Mouse (Mus musculus) retina, postnatal 1 day (tissue): ENCODE results near the gene Csnk2a2.

Source experiments
- DNase-seq: peaks from one replicate; pipeline ENCODE4 v3.0.0-alpha.2; 2012

Csnk2a2 gene

GRCm38 (mm10) chr8:95470008-95470407, 19.8 kb downstream of the Csnk2a2 start:
- DNase-seq: no peak

- DNase-seq: no peak
Observed at GRCm38 (mm10) chr8:95468995-95469394, 20.8 kb downstream of the Csnk2a2 start.

GRCm38 (mm10) chr8:95466543-95466942, 23.3 kb downstream of the Csnk2a2 start:
- DNase-seq: no peak

- DNase-seq: peak; percentile 21
Observed at GRCm38 (mm10) chr8:95452518-95452917, 37.3 kb downstream of the Csnk2a2 start.

GRCm38 (mm10) chr8:95450271-95450670, 39.6 kb downstream of the Csnk2a2 start:
- DNase-seq: no peak

- DNase-seq: no peak
Observed at GRCm38 (mm10) chr8:95447661-95448060, 42.2 kb downstream of the Csnk2a2 start.

GRCm38 (mm10) chr8:95445042-95445441, 44.8 kb downstream of the Csnk2a2 start:
- no peak for DNase-seq

GRCm38 (mm10) chr8:95441491-95442039, 48.3 kb downstream of the Csnk2a2 start:
- DNase-seq: peak; percentile 41

- no peak for DNase-seq
Observed at GRCm38 (mm10) chr8:95440168-95440709, 49.6 kb downstream of the Csnk2a2 start.

- DNase-seq: no peak
Observed at GRCm38 (mm10) chr8:95439421-95439820, 50.4 kb downstream of the Csnk2a2 start.

- no peak for DNase-seq
Observed at GRCm38 (mm10) chr8:95437341-95437992, 52.4 kb downstream of the Csnk2a2 start.

- DNase-seq: no peak
Observed at GRCm38 (mm10) chr8:95435930-95436329, 53.9 kb downstream of the Csnk2a2 start.

GRCm38 (mm10) chr8:95435471-95435870, 54.4 kb downstream of the Csnk2a2 start:
- DNase-seq: no peak

GRCm38 (mm10) chr8:95434686-95435439, 55.0 kb downstream of the Csnk2a2 start, which contains the start of gene Cfap20:
Gene Cfap20, minus strand, starts transcription at chr8:95434869.
- DNase-seq: peak; percentile 100

- no peak for DNase-seq
Observed at GRCm38 (mm10) chr8:95434233-95434632, 55.6 kb downstream of the Csnk2a2 start.

GRCm38 (mm10) chr8:95433124-95433523, 56.7 kb downstream of the Csnk2a2 start:
- no peak for DNase-seq

- DNase-seq: no peak
Observed at GRCm38 (mm10) chr8:95432471-95432870, 57.4 kb downstream of the Csnk2a2 start.

- DNase-seq: peak; percentile 87
Observed at GRCm38 (mm10) chr8:95429945-95430344, 59.9 kb downstream of the Csnk2a2 start.

GRCm38 (mm10) chr8:95427594-95428535, 62.0 kb downstream of the Csnk2a2 start:
- peak; percentile 91 for DNase-seq

GRCm38 (mm10) chr8:95426781-95427281, 63.0 kb downstream of the Csnk2a2 start:
- DNase-seq: peak; percentile 82

- no peak for DNase-seq
Observed at GRCm38 (mm10) chr8:95424682-95425081, 65.2 kb downstream of the Csnk2a2 start.

GRCm38 (mm10) chr8:95422193-95422810, 67.5 kb downstream of the Csnk2a2 start:
- DNase-seq: peak; percentile 52
